Mouse (Mus musculus) heart, embryonic 13.5 days (tissue): ENCODE measurements at regions not wholly inside any gene's neighbourhood (a gene's known extent, or its start where the extent isn't known, plus 50 kb on each side); places are given as distances from the start of the nearest gene placed in this dataset.

Source experiments
- ATAC-seq: fragments of 200-750 bp; cut with Nextera tagmentation; 2 replicates; pipeline ENCODE4 v1.8.0; 2017; ENCODE audit warnings: moderate TSS enrichment; ENCODE audit not compliant: insufficient number of reproducible peaks, low FRiP score, low TSS enrichment; ENCODE audit errors: extremely low read depth
- H3K27ac ChIP-seq: fragments of 300-500 bp; sonication (generic); replicated peaks from 2 replicates; pipeline ENCODE4 v1.5.1; 2015; ENCODE audit warnings: moderate library complexity, mild to moderate bottlenecking, inconsistent platforms
- H3K27me3 ChIP-seq: fragments of 300-500 bp; sonication (generic); replicated peaks from 2 replicates; pipeline ENCODE4 v1.6.1; 2015; ENCODE audit warnings: mild to moderate bottlenecking, inconsistent platforms
- H3K36me3 ChIP-seq: fragments of 300-500 bp; sonication (generic); 2 replicates; pipeline ENCODE4 v1.6.1; 2015; ENCODE audit warnings: mild to moderate bottlenecking, inconsistent platforms
- H3K4me1 ChIP-seq: fragments of 300-500 bp; sonication (generic); 2 replicates; pipeline ENCODE4 v1.6.1; 2015; ENCODE audit warnings: inconsistent platforms
- H3K4me2 ChIP-seq: fragments of 300-500 bp; sonication (generic); 2 replicates; pipeline ENCODE4 v1.6.1; 2015; ENCODE audit warnings: inconsistent platforms, mild to moderate bottlenecking, moderate library complexity
- H3K4me3 ChIP-seq: fragments of 300-500 bp; sonication (generic); 2 replicates; pipeline ENCODE4 v1.5.1; 2015; ENCODE audit warnings: moderate library complexity, mild to moderate bottlenecking, inconsistent platforms
- H3K9ac ChIP-seq: fragments of 300-500 bp; sonication (generic); 2 replicates; pipeline ENCODE4 v1.6.1; 2015; ENCODE audit warnings: inconsistent platforms, mild to moderate bottlenecking, moderate library complexity
- H3K9me3 ChIP-seq: fragments of 300-500 bp; sonication (generic); 2 replicates; pipeline ENCODE4 v1.6.1; 2016; ENCODE audit warnings: inconsistent platforms
- WGBS: fragments of 180-500 bp; shearing (Covaris S2); methylation state at CpG from one replicate; pipeline ENCODE4 v1.1.7; 2015; ENCODE audit warnings: mixed read lengths; 5-methylcytosine and 5-hydroxymethylcytosine counted together

- no peaks in the 10 kb centered on the region for H3K9me3 ChIP-seq
- H3K4me1 ChIP-seq, result peaks cover 4% of the 10 kb centered on the region; the same call in 1 of the 2 replicates
- H3K9ac ChIP-seq, result no peak overlapping the region
- H3K4me2 ChIP-seq, result 0 out of 2 replicates have a peak overlapping the region, but pooled peaks have one; percentile 22
- WGBS, result 18% methylated on average over 6 of the region's 6 CpGs
- no peak overlapping the region for H3K27ac ChIP-seq
- ATAC-seq, result no peak
- H3K27me3 ChIP-seq, result no peaks in the 10 kb centered on the region
- no peaks in the 10 kb centered on the region for H3K36me3 ChIP-seq
- no peak overlapping the region for H3K4me3 ChIP-seq
Observed at GRCm38 (mm10) chr1:105092309-105092904, 264.1 kb downstream of the Rnf152 start.

GRCm38 (mm10) chr1:105088765-105089520 lies 267.6 kb downstream of the Rnf152 start:
- Histone ChIP-seq H3K27ac (no peak overlapping the region), H3K27me3 (no peaks in the 10 kb centered on the region), H3K4me1 (peaks cover 4% of the 10 kb centered on the region; the same call in 1 of the 2 replicates), H3K9me3 (no peaks in the 10 kb centered on the region), H3K36me3 (no peaks in the 10 kb centered on the region), H3K9ac (no peak overlapping the region), H3K4me2 (no peak overlapping the region), H3K4me3 (no peak overlapping the region)
- 73% methylated on average over 7 of the region's 7 CpGs for WGBS
- no peak for ATAC-seq

- no peaks in the 10 kb centered on the region for H3K9me3 ChIP-seq
- H3K4me1 ChIP-seq, result no peaks in the 10 kb centered on the region
- no peaks in the 10 kb centered on the region for H3K27me3 ChIP-seq
- ATAC-seq, result no peak
- no peak overlapping the region for H3K4me3 ChIP-seq
- no peak overlapping the region for H3K9ac ChIP-seq
- H3K27ac ChIP-seq, result no peak overlapping the region
- no peaks in the 10 kb centered on the region for H3K36me3 ChIP-seq
- no peak overlapping the region for H3K4me2 ChIP-seq
- WGBS, result 64% methylated on average over 1 of the region's 1 CpGs
Observed at GRCm38 (mm10) chr1:105087623-105088022, 268.9 kb downstream of the Rnf152 start.

GRCm38 (mm10) chr1:105084556-105084955 lies 272.0 kb downstream of the Rnf152 start:
- ATAC-seq, result no peak
- 72% methylated on average over 3 of the region's 3 CpGs for WGBS

GRCm38 (mm10) chr1:105083551-105084103 lies 272.9 kb downstream of the Rnf152 start:
- Histone ChIP-seq H3K4me2 (no peak overlapping the region), H3K9me3 (no peaks in the 10 kb centered on the region), H3K9ac (no peak overlapping the region), H3K4me3 (no peak overlapping the region), H3K4me1 (no peaks in the 10 kb centered on the region), H3K27ac (no peak overlapping the region), H3K27me3 (no peaks in the 10 kb centered on the region), H3K36me3 (no peaks in the 10 kb centered on the region)
- WGBS, result 71% methylated on average over 6 of the region's 6 CpGs
- ATAC-seq, result no peak

More at GRCm38 (mm10) chr1:105084556-105084955, 272.0 kb downstream of the Rnf152 start:
- H3K9me3 ChIP-seq, result no peaks in the 10 kb centered on the region
- H3K4me1 ChIP-seq, result no peaks in the 10 kb centered on the region
- no peak overlapping the region for H3K27ac ChIP-seq
- no peak overlapping the region for H3K4me2 ChIP-seq
- no peaks in the 10 kb centered on the region for H3K27me3 ChIP-seq
- no peak overlapping the region for H3K9ac ChIP-seq
- no peak overlapping the region for H3K4me3 ChIP-seq
- H3K36me3 ChIP-seq, result no peaks in the 10 kb centered on the region

GRCm38 (mm10) chr1:105082823-105083550 lies 273.5 kb downstream of the Rnf152 start:
- Histone ChIP-seq H3K36me3 (no peaks in the 10 kb centered on the region), H3K4me2 (no peak overlapping the region), H3K27ac (no peak overlapping the region), H3K9me3 (no peaks in the 10 kb centered on the region), H3K27me3 (no peaks in the 10 kb centered on the region), H3K4me1 (no peaks in the 10 kb centered on the region), H3K4me3 (no peak overlapping the region), H3K9ac (no peak overlapping the region)
- no peak for ATAC-seq
- WGBS, result 71% methylated on average over 2 of the region's 2 CpGs

GRCm38 (mm10) chr1:105081942-105082341 lies 274.6 kb downstream of the Rnf152 start:
- Histone ChIP-seq H3K27ac (no peak overlapping the region), H3K4me3 (no peak overlapping the region), H3K9me3 (no peaks in the 10 kb centered on the region), H3K9ac (no peak overlapping the region), H3K27me3 (no peaks in the 10 kb centered on the region), H3K4me2 (no peak overlapping the region), H3K4me1 (no peaks in the 10 kb centered on the region), H3K36me3 (no peaks in the 10 kb centered on the region)
- WGBS, result 46% methylated on average over 2 of the region's 2 CpGs
- no peak for ATAC-seq

- no peak overlapping the region for H3K4me3 ChIP-seq
- H3K4me1 ChIP-seq, result no peaks in the 10 kb centered on the region
- no peak overlapping the region for H3K4me2 ChIP-seq
- H3K27me3 ChIP-seq, result no peaks in the 10 kb centered on the region
- no peak overlapping the region for H3K27ac ChIP-seq
- H3K36me3 ChIP-seq, result no peaks in the 10 kb centered on the region
- WGBS, result 72% methylated on average over 5 of the region's 5 CpGs
- ATAC-seq, result no peak
- no peaks in the 10 kb centered on the region for H3K9me3 ChIP-seq
- no peak overlapping the region for H3K9ac ChIP-seq
Observed at GRCm38 (mm10) chr1:105079437-105079836, 277.1 kb downstream of the Rnf152 start.

GRCm38 (mm10) chr1:105075728-105076127 lies 280.8 kb downstream of the Rnf152 start:
- no peak overlapping the region for H3K4me2 ChIP-seq
- no peaks in the 10 kb centered on the region for H3K36me3 ChIP-seq
- H3K27me3 ChIP-seq, result no peaks in the 10 kb centered on the region
- no peak for ATAC-seq
- H3K4me3 ChIP-seq, result no peak overlapping the region
- WGBS, result 75% methylated on average over 3 of the region's 3 CpGs
- H3K27ac ChIP-seq, result no peak overlapping the region
- H3K9ac ChIP-seq, result no peak overlapping the region
- H3K4me1 ChIP-seq, result no peaks in the 10 kb centered on the region
- H3K9me3 ChIP-seq, result no peaks in the 10 kb centered on the region

- no peak for ATAC-seq
- Histone ChIP-seq H3K27ac (no peak overlapping the region), H3K36me3 (no peaks in the 10 kb centered on the region), H3K4me1 (no peaks in the 10 kb centered on the region), H3K4me3 (no peak overlapping the region), H3K9me3 (no peaks in the 10 kb centered on the region), H3K9ac (no peak overlapping the region), H3K4me2 (no peak overlapping the region), H3K27me3 (no peaks in the 10 kb centered on the region)
- WGBS, result 37% methylated on average over 1 of the region's 1 CpGs
Observed at GRCm38 (mm10) chr1:105074326-105074725, 282.2 kb downstream of the Rnf152 start.

- Histone ChIP-seq H3K36me3 (no peaks in the 10 kb centered on the region), H3K4me2 (no peak overlapping the region), H3K9me3 (no peaks in the 10 kb centered on the region), H3K27ac (no peak overlapping the region), H3K4me3 (no peak overlapping the region), H3K9ac (no peak overlapping the region), H3K27me3 (no peaks in the 10 kb centered on the region), H3K4me1 (no peaks in the 10 kb centered on the region)
- ATAC-seq, result no peak
- WGBS, result 39% methylated on average over 3 of the region's 3 CpGs
Observed at GRCm38 (mm10) chr1:105070661-105071455, 285.7 kb downstream of the Rnf152 start.
